Mouse (Mus musculus) CH12.LX (cell line): ENCODE data around the gene Pth1r. TPM values are rescaled to one million over a fixed set of nuclear protein-coding genes. Genes with fewer than 3 reads are reported as not detected.

Experiments used
- DNase-seq: peaks from one replicate; pipeline ENCODE4 v3.0.0-alpha.2; 2013; ENCODE audit errors: extremely low read depth
- H3K27ac ChIP-seq: 2 replicates; pipeline ENCODE4 v1.5.1; 2012; ENCODE audit warnings: low read depth, mild to moderate bottlenecking, control low read depth, moderate library complexity; ENCODE audit not compliant: insufficient read depth
- H3K27me3 ChIP-seq: replicated peaks from 2 replicates; pipeline ENCODE3; 2012; ENCODE audit warnings: inconsistent platforms
- H3K36me3 ChIP-seq, 2 experiments: replicated peaks in 1 of 2; 2 replicates each; pipeline versions ENCODE3 to v1.6.1; 2012; ENCODE audit warnings: inconsistent platforms in 1 of 2, low read length in 1 of 2, mild to moderate bottlenecking in 1 of 2, mixed read lengths in 1 of 2, moderate library complexity in 1 of 2; ENCODE audit not compliant: control insufficient read depth in 1 of 2, insufficient read depth in 1 of 2
- H3K4me1 ChIP-seq, 2 experiments: 2 replicates each; pipeline ENCODE4 v1.6.1; 2012; ENCODE audit warnings: inconsistent platforms in 1 of 2, moderate library complexity in 1 of 2; ENCODE audit not compliant: insufficient read depth in 2 of 2, control insufficient read depth in 1 of 2
- H3K4me2 ChIP-seq: 2 replicates; pipeline ENCODE4 v1.6.1; 2012; ENCODE audit warnings: low read depth, mild to moderate bottlenecking, control low read depth; ENCODE audit not compliant: poor library complexity, insufficient read depth, severe bottlenecking
- H3K4me3 ChIP-seq, 3 experiments: fragments of 150-350 bp in 1 of 3; sonication (generic) in 1 of 3; replicated peaks in 1 of 3; 2 replicates each; pipeline versions ENCODE3 to v1.5.1; 2011 to 2012; ENCODE audit warnings: low read depth in 2 of 3, low read length in 2 of 3, mild to moderate bottlenecking in 2 of 3, moderate library complexity in 2 of 3, control low read depth in 1 of 3, improper control_type of control experiment in 1 of 3, inconsistent platforms in 1 of 3, mixed read lengths in 1 of 3; ENCODE audit not compliant: poor library complexity in 1 of 3
- H3K79me2 ChIP-seq: replicated peaks from 2 replicates; pipeline ENCODE4 v1.6.1; 2012; ENCODE audit warnings: mild to moderate bottlenecking, moderate library complexity; ENCODE audit not compliant: control insufficient read depth, poor library complexity, insufficient read depth, severe bottlenecking; ENCODE audit errors: extremely low read depth
- H3K9ac ChIP-seq: 2 replicates; pipeline ENCODE4 v1.6.1; 2012; ENCODE audit warnings: low read depth, mild to moderate bottlenecking, control low read depth, moderate library complexity; ENCODE audit not compliant: insufficient read depth
- H3K9me3 ChIP-seq: replicated peaks from 2 replicates; pipeline ENCODE3; 2012; ENCODE audit warnings: low read length, inconsistent platforms, mixed read lengths
- BHLHE40 ChIP-seq: IDR thresholded peaks from 2 replicates; pipeline ENCODE4 v1.6.1; 2011; ENCODE audit warnings: mild to moderate bottlenecking, low read depth, low read length, improper control_type of control experiment
- CHD1 ChIP-seq: IDR thresholded peaks from 2 replicates; pipeline ENCODE4 v1.6.1; 2012; ENCODE audit warnings: low read depth, low read length, improper control_type of control experiment, inconsistent platforms
- CTCF ChIP-seq, 2 experiments: IDR thresholded peaks in 1 of 2; conservative IDR thresholded peaks in 1 of 2; 2 replicates each; pipeline ENCODE4 v1.5.1; 2011 to 2012; ENCODE audit warnings: low read depth in 2 of 2, low read length in 2 of 2, improper control_type of control experiment in 1 of 2, inconsistent platforms in 1 of 2, mild to moderate bottlenecking in 1 of 2, moderate library complexity in 1 of 2
- E2F4 ChIP-seq: IDR thresholded peaks from 2 replicates; pipeline ENCODE4 v1.6.1; 2011; ENCODE audit warnings: low read depth, low read length, improper control_type of control experiment; ENCODE audit not compliant: insufficient replicate concordance
- ELF1 ChIP-seq: IDR thresholded peaks from 2 replicates; pipeline ENCODE4 v1.6.1; 2014; ENCODE audit warnings: low read depth, mild to moderate bottlenecking, inconsistent platforms, low read length, improper control_type of control experiment
- EP300 ChIP-seq: IDR thresholded peaks from 2 replicates; pipeline ENCODE4 v1.6.1; 2011; ENCODE audit warnings: low read length, improper control_type of control experiment
- ETS1 ChIP-seq: conservative IDR thresholded peaks from 2 replicates; pipeline ENCODE4 v1.6.1; 2012; ENCODE audit warnings: low read depth, mild to moderate bottlenecking, inconsistent platforms, low read length, improper control_type of control experiment, moderate library complexity
- HCFC1 ChIP-seq: IDR thresholded peaks from 2 replicates; pipeline ENCODE4 v1.6.1; 2012; ENCODE audit warnings: low read depth, mild to moderate bottlenecking, inconsistent platforms, low read length, improper control_type of control experiment
- IRF4 ChIP-seq: IDR thresholded peaks from 2 replicates; pipeline ENCODE4 v1.6.1; 2014; ENCODE audit warnings: low read depth, mild to moderate bottlenecking, inconsistent platforms, low read length, improper control_type of control experiment
- JUN ChIP-seq: IDR thresholded peaks from 2 replicates; pipeline ENCODE4 v1.6.1; 2011; ENCODE audit warnings: low read depth, mild to moderate bottlenecking, low read length, improper control_type of control experiment, moderate library complexity; ENCODE audit not compliant: insufficient read depth
- JUND ChIP-seq: conservative IDR thresholded peaks from 2 replicates; pipeline ENCODE4 v1.6.1; 2011; ENCODE audit warnings: low read depth, low read length, improper control_type of control experiment
- KAT2A ChIP-seq: IDR thresholded peaks from 2 replicates; pipeline ENCODE4 v1.6.1; 2012; ENCODE audit warnings: low read length, improper control_type of control experiment, inconsistent platforms; ENCODE audit not compliant: insufficient replicate concordance
- MAFK ChIP-seq: IDR thresholded peaks from 2 replicates; pipeline ENCODE4 v1.6.1; 2011; ENCODE audit warnings: low read length, improper control_type of control experiment; ENCODE audit not compliant: insufficient replicate concordance
- MAX ChIP-seq: IDR thresholded peaks from 2 replicates; pipeline ENCODE4 v1.6.1; 2011; ENCODE audit warnings: low read length, improper control_type of control experiment
- MAZ ChIP-seq: IDR thresholded peaks from 2 replicates; pipeline ENCODE4 v1.6.1; 2012; ENCODE audit warnings: low read depth, mild to moderate bottlenecking, inconsistent platforms, low read length, improper control_type of control experiment, moderate library complexity
- MEF2A ChIP-seq: IDR thresholded peaks from 2 replicates; pipeline ENCODE4 v1.6.1; 2014; ENCODE audit warnings: low read depth, mild to moderate bottlenecking, inconsistent platforms, low read length, improper control_type of control experiment, borderline replicate concordance
- MXI1 ChIP-seq: IDR thresholded peaks from 2 replicates; pipeline ENCODE4 v1.6.1; 2011; ENCODE audit warnings: mild to moderate bottlenecking, low read depth, low read length, improper control_type of control experiment
- MYC ChIP-seq: IDR thresholded peaks from 2 replicates; pipeline ENCODE4 v1.6.1; 2011; ENCODE audit warnings: low read depth, mild to moderate bottlenecking, improper control_type of control experiment, low read length
- NELFE ChIP-seq: IDR thresholded peaks from 2 replicates; pipeline ENCODE4 v1.6.1; 2011; ENCODE audit warnings: low read depth, low read length, improper control_type of control experiment
- NRF1 ChIP-seq: IDR thresholded peaks from 2 replicates; pipeline ENCODE4 v1.6.1; 2014; ENCODE audit warnings: low read depth, mild to moderate bottlenecking, inconsistent platforms, low read length, improper control_type of control experiment, moderate library complexity
- PAX5 ChIP-seq: IDR thresholded peaks from 2 replicates; pipeline ENCODE4 v1.6.1; 2012; ENCODE audit warnings: low read length, inconsistent platforms, mixed read lengths
- POLR2A ChIP-seq: IDR thresholded peaks from 2 replicates; pipeline ENCODE4 v1.6.1; 2011; ENCODE audit warnings: low read depth, mild to moderate bottlenecking, improper control_type of control experiment, low read length
- POLR2AphosphoS2 ChIP-seq: IDR thresholded peaks from 2 replicates; pipeline ENCODE4 v1.6.1; 2011; ENCODE audit warnings: low read depth, low read length, improper control_type of control experiment
- RAD21 ChIP-seq: IDR thresholded peaks from 2 replicates; pipeline ENCODE4 v1.6.1; 2011; ENCODE audit warnings: low read depth, mild to moderate bottlenecking, low read length, improper control_type of control experiment, moderate library complexity
- RCOR1 ChIP-seq: conservative IDR thresholded peaks from 2 replicates; pipeline ENCODE4 v1.6.1; 2012; ENCODE audit warnings: low read depth, mild to moderate bottlenecking, inconsistent platforms, low read length, improper control_type of control experiment
- SIN3A ChIP-seq: IDR thresholded peaks from 2 replicates; pipeline ENCODE4 v1.6.1; 2012; ENCODE audit warnings: low read length, improper control_type of control experiment, inconsistent platforms
- SMC3 ChIP-seq: IDR thresholded peaks from 2 replicates; pipeline ENCODE4 v1.6.1; 2011; ENCODE audit warnings: low read depth, low read length, improper control_type of control experiment
- TBP ChIP-seq: conservative IDR thresholded peaks from 2 replicates; pipeline ENCODE4 v1.6.1; 2011; ENCODE audit warnings: low read depth, low read length, improper control_type of control experiment
- TCF12 ChIP-seq: IDR thresholded peaks from 2 replicates; pipeline ENCODE4 v1.6.1; 2014; ENCODE audit warnings: low read depth, mild to moderate bottlenecking, inconsistent platforms, low read length, improper control_type of control experiment
- UBTF ChIP-seq: IDR thresholded peaks from 2 replicates; pipeline ENCODE4 v1.6.1; 2012; ENCODE audit warnings: low read depth, mild to moderate bottlenecking, inconsistent platforms, low read length, improper control_type of control experiment, moderate library complexity
- USF1 ChIP-seq: IDR thresholded peaks from 2 replicates; pipeline ENCODE4 v1.6.1; 2014; ENCODE audit warnings: low read depth, mild to moderate bottlenecking, inconsistent platforms, low read length, improper control_type of control experiment
- USF2 ChIP-seq: conservative IDR thresholded peaks from 2 replicates; pipeline ENCODE4 v1.6.1; 2011; ENCODE audit warnings: low read depth, low read length, improper control_type of control experiment
- ZC3H11A ChIP-seq: IDR thresholded peaks from 2 replicates; pipeline ENCODE4 v1.6.1; 2012; ENCODE audit warnings: low read depth, mild to moderate bottlenecking, inconsistent platforms, low read length, improper control_type of control experiment
- ZKSCAN1 ChIP-seq: IDR thresholded peaks from 2 replicates; pipeline ENCODE4 v1.6.1; 2012; ENCODE audit warnings: low read depth, inconsistent platforms, low read length, improper control_type of control experiment, borderline replicate concordance
- ZMIZ1 ChIP-seq: IDR thresholded peaks from 2 replicates; pipeline ENCODE4 v1.6.1; 2012; ENCODE audit warnings: low read depth, mild to moderate bottlenecking, inconsistent platforms, low read length, improper control_type of control experiment
- ZNF384 ChIP-seq: IDR thresholded peaks from 2 replicates; pipeline ENCODE4 v1.6.1; 2012; ENCODE audit warnings: low read depth, low read length, improper control_type of control experiment, inconsistent platforms
- dilution Hi-C: fragments of 300-500 bp; cut with MboI; formaldehyde crosslinking; loops from 2 replicates; pipeline ENCODE4 v1.14.3; 2020; ENCODE audit warnings: low sequenced_read_pairs; ENCODE audit not compliant: extremely low pct_unique_long_range_greater_than_20kb, extremely low pct_ligation_motif_present
- in situ Hi-C: fragments of 300-500 bp; cut with MboI; formaldehyde crosslinking; loops from 3 replicates; pipeline ENCODE4 v1.14.3; 2019; ENCODE audit warnings: low sequenced_read_pairs, low pct_ligation_motif_present, low pct_unique_long_range_greater_than_20kb, mixed read lengths
- polyA plus RNA-seq: library from polyadenylated mRNA; unstranded; fragments of >175 nt; gene quantifications from 2 replicates; pipeline ENCODE4 v1.2.1, GENCODE M21; 2012; ENCODE audit warnings: low read depth; ENCODE audit not compliant: insufficient read length
- total RNA-seq, 2 experiments: library from RNA; depleted of rRNA; stranded (reverse); fragments of 300-350 nt in 1 of 2; fragments of >200 nt in 1 of 2; gene quantifications; 2 replicates each; pipeline ENCODE4 v1.2.3; 2012 to 2014

Gene Pth1r
- total and polyA plus RNA-seq, 3 experiments, result 0.10 to 0.76 TPM; not detected in 1

DNA sequence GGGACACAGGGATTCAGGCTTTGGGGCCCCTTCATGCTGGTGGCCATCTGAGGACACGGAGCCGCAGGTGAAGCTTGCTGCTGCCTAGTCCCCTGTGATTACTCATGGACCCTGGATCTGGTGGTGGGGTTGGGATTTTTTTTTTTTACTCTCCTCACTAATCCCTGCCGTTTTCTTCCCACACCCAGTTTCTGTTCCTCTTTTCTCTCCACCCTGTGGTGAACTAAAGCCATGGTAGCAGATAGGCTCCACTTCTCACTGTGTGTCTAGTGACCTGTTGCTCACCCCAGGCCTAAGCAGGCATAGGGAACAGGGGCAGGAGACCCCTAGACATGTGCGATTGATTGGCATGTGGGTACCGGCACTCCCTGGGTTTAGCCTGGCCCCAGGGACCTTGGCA, 40.2 kb downstream of the Pth1r start:
- H3K36me3 ChIP-seq, result peaks cover 19 to 66% of the 10 kb centered on the region in 2 experiments
- peaks cover 6 to 43% of the 10 kb centered on the region in 2 experiments for H3K4me1 ChIP-seq

GRCm38 (mm10) chr9:110703951-110704350, 43.0 kb downstream of the Pth1r start:
- no peak for TF ChIP-seq CTCF (conservative IDR thresholded peaks at IDR 0.05 in 1 of 2, IDR thresholded peaks at IDR 0.05 in 1 of 2; ENCODE audit: low read depth in 2 of 2, low read length in 2 of 2)
- H3K9me3 ChIP-seq, result no peaks in the 10 kb centered on the region
- DNase-seq, result no peak
- H3K79me2 ChIP-seq, result no peaks in the 10 kb centered on the region
- no peak overlapping the region for H3K9ac ChIP-seq
- H3K4me3 ChIP-seq, result no peak overlapping the region
- peaks cover 17 to 77% of the 10 kb centered on the region in 2 experiments for H3K36me3 ChIP-seq
- dilution Hi-C loops (no loop called here), in situ Hi-C loops (no loop called here)
- peaks cover 6 to 22% of the 10 kb centered on the region in 2 experiments for H3K4me1 ChIP-seq
- H3K4me2 ChIP-seq, result no peak overlapping the region
- H3K27me3 ChIP-seq, result no peaks in the 10 kb centered on the region
- no peak overlapping the region for H3K27ac ChIP-seq

More for the DNA sequence above, 40.2 kb downstream of the Pth1r start:
- Histone ChIP-seq H3K9me3 (no peaks in the 10 kb centered on the region), H3K4me3 (peak overlapping the region in 1 of 3 experiments; percentile 31), H3K27me3 (no peaks in the 10 kb centered on the region), H3K79me2 (no peaks in the 10 kb centered on the region; the same call in 1 of the 2 replicates), H3K9ac (no peak overlapping the region), H3K4me2 (no peak overlapping the region), H3K27ac (no peak overlapping the region)
- TF ChIP-seq MYC (0 out of 2 replicates have a peak, but pooled peaks have one; percentile 33), KAT2A (no peak), BHLHE40 (peak; percentile 60), NELFE (no peak), MXI1 (no peak), JUND (no peak), IRF4 (peak; percentile 97), NRF1 (no peak), SMC3 (peak; percentile 34; the same call in 1 of the 2 replicates), POLR2AphosphoS2 (no peak), CHD1 (no peak), CTCF (conservative IDR thresholded peaks at IDR 0.05 in 1 of 2, IDR thresholded peaks at IDR 0.05 in 1 of 2; ENCODE audit: low read depth in 2 of 2, low read length in 2 of 2) (peak in 1 of 2 experiments; percentile 28; a peak in 2 of 4 replicates), POLR2A (no peak), USF1 (no peak), USF2 (no peak), ZC3H11A (no peak), ELF1 (no peak), E2F4 (no peak), JUN (no peak), RCOR1 (0 out of 2 replicates have a peak, but pooled peaks have one; percentile 77), ZKSCAN1 (no peak), MAFK (no peak), SIN3A (no peak), TCF12 (peak; percentile 54), RAD21 (peak; percentile 8), ETS1 (peak; percentile 54), TBP (no peak), ZNF384 (peak; percentile 96), MAZ (no peak), UBTF (no peak), MEF2A (peak; percentile 58; the same call in 1 of the 2 replicates), HCFC1 (no peak), MAX (0 out of 2 replicates have a peak, but pooled peaks have one; percentile 17), ZMIZ1 (no peak), PAX5 (no peak), EP300 (peak; percentile 94)
- in situ Hi-C loops, result no loop called here
- DNase-seq, result peak; percentile 82
- dilution Hi-C loops, result no loop called here
